Mouse (Mus musculus) bone marrow, adult 2 months (tissue): Measurements from ENCODE around the gene Macrod2.

Source experiments
- CTCF ChIP-seq: fragments of 200-500 bp; IDR thresholded peaks from 2 replicates; pipeline ENCODE4 v1.5.1; 2011; ENCODE audit warnings: low read length, control low read depth; ENCODE audit not compliant: control insufficient read depth, insufficient read depth
- POLR2A ChIP-seq: fragments of 200-500 bp; IDR thresholded peaks from 2 replicates; pipeline ENCODE4 v1.6.1; 2011; ENCODE audit warnings: low read depth, mild to moderate bottlenecking, control low read depth, low read length, borderline replicate concordance; ENCODE audit not compliant: control insufficient read depth

GRCm38 (mm10) chr2:141863628-141864165, 1468.6 kb downstream of the Macrod2 start:
- no peak for TF ChIP-seq POLR2A
- TF ChIP-seq CTCF, result no peak
